ENCODE assay signal across 14 mouse cellular contexts in the genomic region with DNA sequence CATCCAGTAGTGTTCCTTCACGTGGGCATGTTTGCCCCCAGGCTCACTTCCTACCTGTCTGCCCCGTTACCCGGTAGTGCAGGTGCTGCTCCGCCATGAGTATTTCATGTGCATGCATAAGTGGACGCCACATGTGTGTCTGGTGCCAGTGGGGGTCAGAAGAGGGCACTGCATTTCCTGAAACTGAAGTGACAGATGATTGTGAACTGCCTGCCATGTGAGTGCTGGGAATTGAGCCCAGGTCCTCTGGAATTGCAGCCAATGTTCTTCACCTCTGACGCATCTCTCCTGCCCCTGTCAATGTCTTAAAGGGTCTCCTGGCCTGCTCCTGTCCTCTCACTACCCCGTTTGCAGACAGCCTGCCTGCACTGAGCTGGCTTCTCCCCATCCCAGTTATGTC.
DNase-seq lines count a peak whose midpoint lies in the region; ATAC-seq and TF ChIP-seq lines count a peak whose summit lies in the region.
"Had no signal": no experiment of that assay in that cellular context is flagged by ENCODE, and none has a peak within 500 bp of the region (broad histone marks: within the 10 kb centered on the region; RNA-seq: fewer than 3 reads in every experiment).

No protein-coding gene starts in this region.

- H3K9me3 ChIP-seq in forebrain, embryonic 13.5 days (replicated peaks) = no peaks in the 10 kb centered on the region
- no peaks in the 10 kb centered on the region for H3K9me3 ChIP-seq in forebrain, embryonic 11.5 days (ENCODE audit: control insufficient read depth, low read length)
- H3K9me3 ChIP-seq in E14TG2a.4 (ENCODE audit: low read length) = 0 out of 2 replicates have a peak, but pooled peaks cover 4% of the 10 kb centered on the region
- no peaks in the 10 kb centered on the region for H3K9me3 ChIP-seq in hindbrain, embryonic 13.5 days

- H3K27ac ChIP-seq in forebrain, embryonic 13.5 days = peak overlapping the region; percentile 59; the same call in 1 of the 2 replicates
- H3K27ac ChIP-seq in forebrain, embryonic 11.5 days (ENCODE audit: low read depth, low read length) = no peak overlapping the region
- H3K27ac ChIP-seq in layer of hippocampus, adult 2 months = peak overlapping the region; percentile 49
- peak overlapping the region; percentile 66; the same call in 1 of the 2 replicates for H3K27ac ChIP-seq in hindbrain, embryonic 13.5 days

- intact Hi-C loops in left cerebral cortex, postnatal 25 days (cut with DNase I) = no loop called here

- H3K4me1 ChIP-seq in forebrain, embryonic 13.5 days = peaks cover 40% of the 10 kb centered on the region
- peaks cover 7% of the 10 kb centered on the region for H3K4me1 ChIP-seq in forebrain, embryonic 11.5 days (replicated peaks; ENCODE audit: control insufficient read depth, insufficient read depth, low read length)
- H3K4me1 ChIP-seq in E14TG2a.4 (replicated peaks; ENCODE audit: low read depth, low read length) = peaks cover 79% of the 10 kb centered on the region
- peaks cover 73% of the 10 kb centered on the region for H3K4me1 ChIP-seq in hindbrain, embryonic 13.5 days (replicated peaks)

- no peak for ATAC-seq in forebrain, embryonic 13.5 days
- no peak for ATAC-seq in forebrain, embryonic 11.5 days (replicated peaks; ENCODE audit: low FRiP score)
- ATAC-seq in hindbrain, embryonic 13.5 days (ENCODE audit: low FRiP score) = no peak
- ATAC-seq: liver, postnatal 0 days had no signal

- H3K27me3 ChIP-seq in forebrain, embryonic 13.5 days = no peaks in the 10 kb centered on the region
- H3K27me3 ChIP-seq in forebrain, embryonic 11.5 days (ENCODE audit: control insufficient read depth, insufficient read depth, low read length) = no peaks in the 10 kb centered on the region
- H3K27me3 ChIP-seq in E14TG2a.4 (ENCODE audit: insufficient read depth, low read length) = no peaks in the 10 kb centered on the region
- no peaks in the 10 kb centered on the region for H3K27me3 ChIP-seq in hindbrain, embryonic 13.5 days

- no peak overlapping the region for H3K4me2 ChIP-seq in forebrain, embryonic 13.5 days
- no peak overlapping the region for H3K4me2 ChIP-seq in forebrain, embryonic 11.5 days (ENCODE audit: low read depth, low read length, severe bottlenecking)
- no peak overlapping the region for H3K4me2 ChIP-seq in hindbrain, embryonic 13.5 days

- no peak overlapping the region for H3K9ac ChIP-seq in forebrain, embryonic 13.5 days
- H3K9ac ChIP-seq in forebrain, embryonic 11.5 days (ENCODE audit: low read length) = no peak overlapping the region
- no peak overlapping the region for H3K9ac ChIP-seq in hindbrain, embryonic 13.5 days
- H3K9ac ChIP-seq: liver, postnatal 0 days had no signal

- peaks cover 8% of the 10 kb centered on the region; the same call in 1 of the 2 replicates for H3K36me3 ChIP-seq in forebrain, embryonic 13.5 days (ENCODE audit: poor library complexity, severe bottlenecking)
- no peaks in the 10 kb centered on the region for H3K36me3 ChIP-seq in forebrain, embryonic 11.5 days (ENCODE audit: control insufficient read depth, insufficient read depth, low read length)
- peaks cover 44% of the 10 kb centered on the region for H3K36me3 ChIP-seq in E14TG2a.4 (ENCODE audit: insufficient read depth, low read length)
- H3K36me3 ChIP-seq in hindbrain, embryonic 13.5 days = 0 out of 2 replicates have a peak, but pooled peaks cover 3% of the 10 kb centered on the region

- WGBS in forebrain, embryonic 13.5 days = 96% methylated on average over 7 of the region's 7 CpGs
- WGBS in forebrain, embryonic 11.5 days = 86% methylated on average over 7 of the region's 7 CpGs
- WGBS in hindbrain, embryonic 13.5 days = 86% methylated on average over 7 of the region's 7 CpGs

- H3K4me3 ChIP-seq in forebrain, embryonic 13.5 days = no peak overlapping the region
- H3K4me3 ChIP-seq in forebrain, embryonic 11.5 days (ENCODE audit: low read depth, low read length) = no peak overlapping the region
- H3K4me3 ChIP-seq in layer of hippocampus, adult 2 months = no peak overlapping the region
- peak overlapping the region; percentile 26 for H3K4me3 ChIP-seq in E14TG2a.4 (replicated peaks; ENCODE audit: low read length)
- H3K4me3 ChIP-seq in hindbrain, embryonic 13.5 days = no peak overlapping the region
- H3K4me3 ChIP-seq: myocyte had no signal

- no peak for TF ChIP-seq CTCF in layer of hippocampus, adult 2 months (conservative IDR thresholded peaks at IDR 0.05)
- TF ChIP-seq CTCF in E14TG2a.4 (conservative IDR thresholded peaks at IDR 0.05; ENCODE audit: low read length) = no peak

- no peak for DNase-seq in forebrain, embryonic 11.5 days (ENCODE audit: low spot score)
- DNase-seq in layer of hippocampus, adult 2 months (ENCODE audit: low spot score in 2 of 2) = no peak
- no peak for DNase-seq in layer of hippocampus, postnatal 36 days
- no peak for DNase-seq in left cerebral cortex, postnatal 25 days (ENCODE audit: low spot score in 2 of 2)
- no peak for DNase-seq in embryo, embryonic 10.5 days (ENCODE audit: low spot score)
- DNase-seq: adrenal gland, postnatal 25 days; cerebellum, adult 11-12 months; kidney, adult 8-10 months; liver, postnatal 0 days; thymus, postnatal 4 days had no signal
